Mouse (Mus musculus) lung, embryonic 15.5 days (tissue): ENCODE measurements around the gene Wdr24. TPM values are rescaled to one million over a fixed set of nuclear protein-coding genes. Genes with fewer than 3 reads are reported as not detected.
"Not testable (repeated sequence)": the region's sequence is repeated elsewhere in the genome, so short reads cannot be mapped to it uniquely, and the experiment has no call there.

Experiments
- ATAC-seq: fragments of 200-750 bp; cut with Nextera tagmentation; 2 replicates; pipeline ENCODE4 v1.8.0; 2017; ENCODE audit warnings: moderate number of reproducible peaks, borderline replicate concordance; ENCODE audit not compliant: low FRiP score, low TSS enrichment; ENCODE audit errors: extremely low read depth
- H3K27ac ChIP-seq: fragments of 300-500 bp; sonication (generic); 2 replicates; pipeline ENCODE4 v1.5.1; 2015; ENCODE audit warnings: moderate library complexity, mild to moderate bottlenecking, inconsistent platforms
- H3K27me3 ChIP-seq: fragments of 300-500 bp; sonication (generic); 2 replicates; pipeline ENCODE4 v1.6.1; 2015; ENCODE audit warnings: inconsistent platforms
- H3K36me3 ChIP-seq: fragments of 300-500 bp; sonication (generic); 2 replicates; pipeline ENCODE4 v1.6.1; 2015; ENCODE audit warnings: inconsistent platforms
- H3K4me1 ChIP-seq: fragments of 300-500 bp; sonication (generic); 2 replicates; pipeline ENCODE4 v1.6.1; 2015; ENCODE audit warnings: inconsistent platforms
- H3K4me2 ChIP-seq: fragments of 300-500 bp; sonication (generic); 2 replicates; pipeline ENCODE4 v1.6.1; 2015; ENCODE audit warnings: inconsistent platforms, mild to moderate bottlenecking, moderate library complexity
- H3K4me3 ChIP-seq: fragments of 300-500 bp; sonication (generic); 2 replicates; pipeline ENCODE4 v1.5.1; 2015; ENCODE audit warnings: mild to moderate bottlenecking, inconsistent platforms
- H3K9ac ChIP-seq: fragments of 300-500 bp; sonication (generic); 2 replicates; pipeline ENCODE4 v1.6.1; 2015; ENCODE audit warnings: inconsistent platforms
- H3K9me3 ChIP-seq: fragments of 300-500 bp; sonication (generic); 2 replicates; pipeline ENCODE4 v1.6.1; 2016; ENCODE audit warnings: inconsistent platforms
- WGBS: fragments of 180-500 bp; shearing (Covaris S2); methylation state at CpG from one replicate; pipeline ENCODE4 v1.1.7; 2015; 5-methylcytosine and 5-hydroxymethylcytosine counted together
- polyA plus RNA-seq: library from polyadenylated mRNA; unstranded; fragments of >200 nt; fragmentation: Nextera tagmentation; extraction: Ambion mirVana; gene quantifications from 2 replicates; pipeline ENCODE4 v1.2.1, GENCODE M21; 2015

Gene Wdr24
- polyA plus RNA-seq, 1 experiment from 2014 or later: 26.5 TPM

- H3K36me3 ChIP-seq: no peaks in the 10 kb centered on the region
- WGBS: under 1% methylated on average over 42 of the region's 42 CpGs
- H3K9me3 ChIP-seq: no peaks in the 10 kb centered on the region
- peak overlapping the region; percentile 99 for H3K4me2 ChIP-seq
- H3K4me1 ChIP-seq: peaks cover 15% of the 10 kb centered on the region
- H3K27ac ChIP-seq: peak overlapping the region; percentile 76
- peak overlapping the region; percentile 61 for H3K4me3 ChIP-seq
- H3K27me3 ChIP-seq: no peaks in the 10 kb centered on the region
- H3K9ac ChIP-seq: peak overlapping the region; percentile 63
- peak; percentile 50 for ATAC-seq
These were observed 44.6 kb downstream of the Wdr24 start for GRCm38 (mm10) chr17:25867836-25868600.

- Histone ChIP-seq H3K27ac (peak within 1 kb of the TSS; percentile 76), H3K9me3 (no peaks in the 10 kb centered on the region), H3K4me1 (peaks cover 15% of the 10 kb centered on the region), H3K27me3 (no peaks in the 10 kb centered on the region), H3K36me3 (no peaks in the 10 kb centered on the region), H3K4me3 (peak within 1 kb of the TSS; percentile 61), H3K4me2 (peak within 1 kb of the TSS; percentile 99), H3K9ac (peak within 1 kb of the TSS; percentile 63)
- ATAC-seq: peak; percentile 89
- WGBS: under 1% methylated on average over 24 of the region's 24 CpGs
These were observed 45.3 kb downstream of the Wdr24 start, which contains the start of gene Mcrip2 for GRCm38 (mm10) chr17:25868601-25869191. Mcrip2 (minus strand) TSS chr17:25868764.

GRCm38 (mm10) chr17:25869498-25869897 lies 46.1 kb downstream of the Wdr24 start:
- Histone ChIP-seq H3K4me1 (peaks cover 22% of the 10 kb centered on the region), H3K36me3 (no peaks in the 10 kb centered on the region), H3K27me3 (no peaks in the 10 kb centered on the region), H3K4me3 (no peak overlapping the region), H3K9me3 (no peaks in the 10 kb centered on the region), H3K27ac (no peak overlapping the region), H3K9ac (no peak overlapping the region), H3K4me2 (no peak overlapping the region)
- WGBS: 77% methylated on average over 8 of the region's 8 CpGs
- no peak for ATAC-seq

GRCm38 (mm10) chr17:25869954-25870353 lies 46.5 kb downstream of the Wdr24 start:
- Histone ChIP-seq H3K4me3 (no peak overlapping the region), H3K9me3 (no peaks in the 10 kb centered on the region), H3K27ac (no peak overlapping the region), H3K9ac (no peak overlapping the region), H3K4me2 (no peak overlapping the region), H3K27me3 (no peaks in the 10 kb centered on the region), H3K36me3 (no peaks in the 10 kb centered on the region), H3K4me1 (peaks cover 22% of the 10 kb centered on the region)
- no peak for ATAC-seq
- WGBS: 77% methylated on average over 2 of the region's 2 CpGs

- H3K36me3 ChIP-seq, ATAC-seq: not testable (repeated sequence)
These were observed 48.1 kb downstream of the Wdr24 start for GRCm38 (mm10) chr17:25871566-25871965.

GRCm38 (mm10) chr17:25872676-25873075 lies 49.2 kb downstream of the Wdr24 start:
- H3K9ac ChIP-seq: no peak overlapping the region
- H3K4me1 ChIP-seq: peaks cover 28% of the 10 kb centered on the region
- H3K36me3 ChIP-seq: 0 out of 2 replicates have a peak, but pooled peaks cover 1% of the 10 kb centered on the region
- no peak overlapping the region for H3K4me3 ChIP-seq
- no peak for ATAC-seq
- no peaks in the 10 kb centered on the region for H3K9me3 ChIP-seq
- 82% methylated on average over 3 of the region's 3 CpGs for WGBS
- no peak overlapping the region for H3K4me2 ChIP-seq
- no peak overlapping the region for H3K27ac ChIP-seq
- H3K27me3 ChIP-seq: no peaks in the 10 kb centered on the region

More at GRCm38 (mm10) chr17:25871566-25871965, 48.1 kb downstream of the Wdr24 start:
- not testable (repeated sequence) for H3K27me3 ChIP-seq, H3K9ac ChIP-seq, H3K27ac ChIP-seq, H3K9me3 ChIP-seq, H3K4me2 ChIP-seq, H3K4me3 ChIP-seq
- peaks cover 31% of the 10 kb centered on the region for H3K4me1 ChIP-seq

- Histone ChIP-seq H3K4me1 (peaks cover 22% of the 10 kb centered on the region), H3K27me3 (no peaks in the 10 kb centered on the region), H3K9ac (0 out of 2 replicates have a peak overlapping the region, but pooled peaks have one; percentile 67), H3K4me3 (peak overlapping the region; percentile 77), H3K27ac (no peak overlapping the region), H3K36me3 (peaks cover 10% of the 10 kb centered on the region; the same call in 1 of the 2 replicates), H3K9me3 (no peaks in the 10 kb centered on the region), H3K4me2 (peak overlapping the region; percentile 85)
- ATAC-seq: no peak
- 65% methylated on average over 11 of the region's 11 CpGs for WGBS
These were observed 50.1 kb downstream of the Wdr24 start for GRCm38 (mm10) chr17:25873405-25874147.

- Histone ChIP-seq H3K9ac (peak overlapping the region; percentile 67), H3K9me3 (no peaks in the 10 kb centered on the region), H3K27me3 (no peaks in the 10 kb centered on the region), H3K4me3 (peak overlapping the region; percentile 77), H3K27ac (peak overlapping the region; percentile 93), H3K4me1 (peaks cover 17% of the 10 kb centered on the region), H3K36me3 (peaks cover 11% of the 10 kb centered on the region; the same call in 1 of the 2 replicates), H3K4me2 (peak overlapping the region; percentile 85)
- no peak for ATAC-seq
- WGBS: 4% methylated on average over 14 of the region's 14 CpGs
These were observed 50.8 kb downstream of the Wdr24 start for GRCm38 (mm10) chr17:25874148-25874720.

- ATAC-seq: peak; percentile 71; the same call in 1 of the 2 replicates
- no peaks in the 10 kb centered on the region for H3K9me3 ChIP-seq
These were observed 51.3 kb downstream of the Wdr24 start, which contains the start of gene Mettl26 for GRCm38 (mm10) chr17:25874721-25875170. Mettl26 (plus strand) TSS chr17:25875074.

GRCm38 (mm10) chr17:25875171-25876136 lies 52.0 kb downstream of the Wdr24 start:
- peaks cover 15% of the 10 kb centered on the region; the same call in 1 of the 2 replicates for H3K36me3 ChIP-seq
- WGBS: 1% methylated on average over 59 of the region's 59 CpGs
- no peaks in the 10 kb centered on the region for H3K27me3 ChIP-seq
- peak overlapping the region; percentile 85 for H3K4me2 ChIP-seq
- peak overlapping the region; percentile 77 for H3K4me3 ChIP-seq
- peak; percentile 92 for ATAC-seq
- peak overlapping the region; percentile 93 for H3K27ac ChIP-seq
- no peaks in the 10 kb centered on the region for H3K9me3 ChIP-seq
- peaks cover 17% of the 10 kb centered on the region for H3K4me1 ChIP-seq
- peak overlapping the region; percentile 67 for H3K9ac ChIP-seq

More at GRCm38 (mm10) chr17:25874721-25875170, 51.3 kb downstream of the Wdr24 start, which contains the start of gene Mettl26:
- H3K4me2 ChIP-seq: peak within 1 kb of the TSS; percentile 85
- peak within 1 kb of the TSS; percentile 67 for H3K9ac ChIP-seq
- H3K4me3 ChIP-seq: peak within 1 kb of the TSS; percentile 77
- WGBS: under 1% methylated on average over 25 of the region's 25 CpGs
- H3K27me3 ChIP-seq: no peaks in the 10 kb centered on the region
- peaks cover 17% of the 10 kb centered on the region for H3K4me1 ChIP-seq
- H3K36me3 ChIP-seq: peaks cover 15% of the 10 kb centered on the region; the same call in 1 of the 2 replicates
- peak within 1 kb of the TSS; percentile 93 for H3K27ac ChIP-seq
